Mouse (Mus musculus) heart, adult 2 months (tissue): ENCODE measurements around the gene Gm9747.

Source experiments
- CTCF ChIP-seq: fragments of 200-600 bp; IDR thresholded peaks from 2 replicates; pipeline ENCODE4 v1.8.1; 2022; ENCODE audit warnings: antibody characterized with exemption, mild to moderate bottlenecking, moderate library complexity
- EP300 ChIP-seq: fragments of 200-500 bp; IDR thresholded peaks from 2 replicates; pipeline ENCODE4 v1.6.1; 2011; ENCODE audit warnings: low read depth, low read length, control low read depth; ENCODE audit not compliant: insufficient read depth
- POLR2A ChIP-seq: fragments of 200-500 bp; IDR thresholded peaks from 2 replicates; pipeline ENCODE4 v1.6.1; 2011; ENCODE audit warnings: mild to moderate bottlenecking, low read depth, low read length, control low read depth; ENCODE audit not compliant: insufficient read depth

- TF ChIP-seq CTCF, result no peak
- no peak for TF ChIP-seq POLR2A
- TF ChIP-seq EP300, result no peak
These were observed 21.0 kb downstream of the Gm9747 start for GRCm38 (mm10) chr1:82253789-82254445.
